Mouse (Mus musculus) liver, postnatal 0 days (tissue): Measurements from ENCODE around the gene Emcn. TPM values are rescaled to one million over a fixed set of nuclear protein-coding genes. Genes with fewer than 3 reads are reported as not detected.

Experiments
- ATAC-seq: fragments of 200-750 bp; cut with Nextera tagmentation; 2 replicates; pipeline ENCODE4 v1.8.0; 2017; ENCODE audit warnings: mild to moderate bottlenecking, moderate library complexity
- DNase-seq: peaks from one replicate; pipeline ENCODE4 v3.0.0-alpha.2; 2016
- H3K27ac ChIP-seq: fragments of 300-500 bp; sonication (generic); 2 replicates; pipeline ENCODE4 v1.5.1; 2014; ENCODE audit warnings: antibody characterized with exemption, moderate library complexity, mild to moderate bottlenecking, low read depth
- H3K27me3 ChIP-seq: fragments of 300-500 bp; sonication (generic); 2 replicates; pipeline ENCODE4 v1.6.1; 2014; ENCODE audit warnings: low read length, control low read depth, mixed read lengths; ENCODE audit not compliant: insufficient read depth
- H3K36me3 ChIP-seq: fragments of 300-500 bp; sonication (generic); replicated peaks from 2 replicates; pipeline ENCODE4 v1.6.1; 2014; ENCODE audit warnings: mild to moderate bottlenecking, control low read depth, low read length, moderate library complexity, mixed read lengths; ENCODE audit not compliant: insufficient read depth
- H3K4me1 ChIP-seq: fragments of 300-500 bp; sonication (generic); 2 replicates; pipeline ENCODE4 v1.6.1; 2014; ENCODE audit warnings: antibody characterized with exemption, mild to moderate bottlenecking, control low read depth; ENCODE audit not compliant: insufficient read depth
- H3K4me2 ChIP-seq: fragments of 300-500 bp; sonication (generic); 2 replicates; pipeline ENCODE4 v1.6.1; 2014; ENCODE audit warnings: low read depth, mild to moderate bottlenecking, low read length, moderate library complexity, mixed read lengths
- H3K4me3 ChIP-seq: fragments of 300-500 bp; sonication (generic); 2 replicates; pipeline ENCODE4 v1.5.1; 2014; ENCODE audit warnings: low read depth, low read length
- H3K9ac ChIP-seq: fragments of 300-500 bp; sonication (generic); replicated peaks from 2 replicates; pipeline ENCODE4 v1.6.1; 2014; ENCODE audit warnings: mild to moderate bottlenecking, moderate library complexity
- H3K9me3 ChIP-seq: fragments of 300-500 bp; sonication (generic); 2 replicates; pipeline ENCODE4 v1.6.1; 2016; ENCODE audit warnings: mild to moderate bottlenecking, control low read depth, low read length, mixed read lengths
- CTCF ChIP-seq: sonication (generic); IDR thresholded peaks from 2 replicates; pipeline ENCODE4 v1.5.1; 2016; ENCODE audit warnings: antibody characterized with exemption, low read depth
- EP300 ChIP-seq: IDR thresholded peaks from 2 replicates; pipeline ENCODE4 v1.6.1; 2016; ENCODE audit warnings: antibody characterized with exemption, low read depth, mild to moderate bottlenecking
- WGBS: fragments of 180-500 bp; shearing (Covaris S2); extraction: QIAGEN DNeasy Blood & Tissue Kit; methylation state at CpG from one replicate; pipeline ENCODE4 v1.1.7; 2014; ENCODE audit not compliant: insufficient replicate concordance; 5-methylcytosine and 5-hydroxymethylcytosine counted together
- polyA plus RNA-seq: library from polyadenylated mRNA; unstranded; fragments of >200 nt; fragmentation: Nextera tagmentation; extraction: Ambion mirVana; gene quantifications from 2 replicates; pipeline ENCODE4 v1.2.1, GENCODE M21; 2015

Gene Emcn
- 3.6 and 3.8 TPM in 2 replicates for polyA plus RNA-seq

GRCm38 (mm10) chr3:137340938-137341337 is at the start of gene Emcn:
TSS of gene Emcn (plus strand) at chr3:137341067.
- Histone ChIP-seq H3K27me3 (no peaks in the 10 kb centered on the region), H3K36me3 (no peaks in the 10 kb centered on the region), H3K9ac (no peak within 1 kb of the TSS), H3K4me2 (no peak within 1 kb of the TSS), H3K4me1 (0 out of 2 replicates have a peak, but pooled peaks cover 3% of the 10 kb centered on the region), H3K4me3 (no peak within 1 kb of the TSS; the same call in 1 of the 2 replicates), H3K9me3 (no peaks in the 10 kb centered on the region), H3K27ac (no peak within 1 kb of the TSS)
- WGBS: 28% methylated on average over 8 of the region's 8 CpGs
- TF ChIP-seq CTCF: no peak
- no peak for TF ChIP-seq EP300
- DNase-seq (no peak), ATAC-seq (no peak)

- TF ChIP-seq CTCF (no peak), EP300 (no peak)
- 19% methylated on average over 6 of the region's 6 CpGs for WGBS
- Histone ChIP-seq H3K27ac (no peak overlapping the region), H3K4me1 (no peaks in the 10 kb centered on the region), H3K36me3 (no peaks in the 10 kb centered on the region), H3K9me3 (no peaks in the 10 kb centered on the region), H3K9ac (no peak overlapping the region), H3K4me3 (no peak overlapping the region), H3K27me3 (no peaks in the 10 kb centered on the region), H3K4me2 (peak overlapping the region; percentile 19)
- ATAC-seq: peak; percentile 50
- DNase-seq: peak; percentile 24
Observed at GRCm38 (mm10) chr3:137293174-137293591, 47.7 kb upstream of the Emcn start.

GRCm38 (mm10) chr3:137298230-137298629 is 42.6 kb upstream of the Emcn start:
- Histone ChIP-seq H3K4me1 (no peaks in the 10 kb centered on the region), H3K27ac (no peak overlapping the region), H3K4me3 (no peak overlapping the region), H3K9ac (no peak overlapping the region), H3K4me2 (no peak overlapping the region), H3K9me3 (no peaks in the 10 kb centered on the region), H3K36me3 (no peaks in the 10 kb centered on the region), H3K27me3 (no peaks in the 10 kb centered on the region)
- 72% methylated on average over 2 of the region's 2 CpGs for WGBS
- ATAC-seq (no peak), DNase-seq (no peak)
- TF ChIP-seq EP300 (no peak), CTCF (no peak)

GRCm38 (mm10) chr3:137300210-137300609 is 40.7 kb upstream of the Emcn start:
- H3K9me3 ChIP-seq: no peaks in the 10 kb centered on the region
- TF ChIP-seq EP300 (no peak), CTCF (no peak)
- H3K9ac ChIP-seq: no peak overlapping the region
- H3K27ac ChIP-seq: no peak overlapping the region
- no peak overlapping the region for H3K4me3 ChIP-seq
- 56% methylated on average over 3 of the region's 3 CpGs for WGBS
- H3K36me3 ChIP-seq: no peaks in the 10 kb centered on the region
- no peak overlapping the region for H3K4me2 ChIP-seq
- no peaks in the 10 kb centered on the region for H3K4me1 ChIP-seq
- no peaks in the 10 kb centered on the region for H3K27me3 ChIP-seq
- ATAC-seq (no peak), DNase-seq (no peak)

GRCm38 (mm10) chr3:137301195-137301594 is 39.7 kb upstream of the Emcn start:
- Histone ChIP-seq H3K27me3 (no peaks in the 10 kb centered on the region), H3K9me3 (no peaks in the 10 kb centered on the region), H3K27ac (no peak overlapping the region), H3K9ac (no peak overlapping the region), H3K36me3 (no peaks in the 10 kb centered on the region), H3K4me1 (no peaks in the 10 kb centered on the region), H3K4me2 (no peak overlapping the region), H3K4me3 (no peak overlapping the region)
- DNase-seq (no peak), ATAC-seq (no peak)
- no peak for TF ChIP-seq CTCF

GRCm38 (mm10) chr3:137302804-137303203 is 38.1 kb upstream of the Emcn start:
- Histone ChIP-seq H3K9ac (no peak overlapping the region), H3K27ac (no peak overlapping the region), H3K9me3 (no peaks in the 10 kb centered on the region), H3K27me3 (no peaks in the 10 kb centered on the region), H3K4me1 (no peaks in the 10 kb centered on the region), H3K4me3 (no peak overlapping the region), H3K4me2 (no peak overlapping the region), H3K36me3 (no peaks in the 10 kb centered on the region)
- DNase-seq (no peak), ATAC-seq (no peak)
- WGBS: 64% methylated on average over 4 of the region's 4 CpGs
- no peak for TF ChIP-seq CTCF
- no peak for TF ChIP-seq EP300

GRCm38 (mm10) chr3:137309959-137310358 is 30.9 kb upstream of the Emcn start:
- H3K4me3 ChIP-seq: no peak overlapping the region
- ATAC-seq: no peak
- TF ChIP-seq CTCF (no peak), EP300 (no peak)
- no peak overlapping the region for H3K4me2 ChIP-seq
- H3K9me3 ChIP-seq: no peaks in the 10 kb centered on the region
- no peak for DNase-seq
- no peak overlapping the region for H3K9ac ChIP-seq
- H3K27ac ChIP-seq: no peak overlapping the region
- H3K4me1 ChIP-seq: no peaks in the 10 kb centered on the region
- no peaks in the 10 kb centered on the region for H3K36me3 ChIP-seq
- H3K27me3 ChIP-seq: no peaks in the 10 kb centered on the region
